Mouse (Mus musculus): ENCODE results near the gene Acvr1b. TPM values are rescaled to one million over a fixed set of nuclear protein-coding genes. Genes with fewer than 3 reads are reported as not detected.

The Acvr1b gene
- polyA plus RNA-seq, 1 experiment from 2014 or later, result 28.0 TPM

GRCm38 (mm10) chr15:101260387-101260786 lies 86.5 kb downstream of the Acvr1b start:
- H3K9me3 ChIP-seq (ENCODE audit: control insufficient read depth, low read length), result no peaks in the 10 kb centered on the region
- no peaks in the 10 kb centered on the region for H3K36me3 ChIP-seq (ENCODE audit: control insufficient read depth, insufficient read depth, low read length)
- H3K27ac ChIP-seq (ENCODE audit: low read depth, low read length), result no peak overlapping the region
- no peak overlapping the region for H3K4me2 ChIP-seq (ENCODE audit: low read depth, low read length)
- no peak overlapping the region for H3K4me3 ChIP-seq (ENCODE audit: low read depth, low read length)
- H3K4me1 ChIP-seq (ENCODE audit: control insufficient read depth, insufficient read depth, low read length), result no peaks in the 10 kb centered on the region
- WGBS, result 50% methylated on average over 10 of the region's 10 CpGs
- peaks cover under 1% of the 10 kb centered on the region; the same call in 1 of the 2 replicates for H3K27me3 ChIP-seq (ENCODE audit: control insufficient read depth, insufficient read depth, low read length)
- H3K9ac ChIP-seq (replicated peaks; ENCODE audit: low read depth, low read length), result no peak overlapping the region
- ATAC-seq (ENCODE audit: low read depth), result no peak

GRCm38 (mm10) chr15:101260874-101261622 lies 87.2 kb downstream of the Acvr1b start:
- Histone ChIP-seq H3K9me3 (ENCODE audit: control insufficient read depth, low read length) (no peaks in the 10 kb centered on the region), H3K27ac (ENCODE audit: low read depth, low read length) (no peak overlapping the region)
- no peak for ATAC-seq (ENCODE audit: low read depth)

GRCm38 (mm10) chr15:101262502-101262901 lies 88.6 kb downstream of the Acvr1b start:
- H3K4me3 ChIP-seq (ENCODE audit: low read depth, low read length), result no peak overlapping the region
- no peak overlapping the region for H3K27ac ChIP-seq (ENCODE audit: low read depth, low read length)
- H3K4me1 ChIP-seq (ENCODE audit: control insufficient read depth, insufficient read depth, low read length), result 0 out of 2 replicates have a peak, but pooled peaks cover 13% of the 10 kb centered on the region
- H3K27me3 ChIP-seq (ENCODE audit: control insufficient read depth, insufficient read depth, low read length), result peaks cover 16% of the 10 kb centered on the region
- H3K4me2 ChIP-seq (ENCODE audit: low read depth, low read length), result no peak overlapping the region
- no peak overlapping the region for H3K9ac ChIP-seq (replicated peaks; ENCODE audit: low read depth, low read length)
- no peaks in the 10 kb centered on the region for H3K9me3 ChIP-seq (ENCODE audit: control insufficient read depth, low read length)
- no peaks in the 10 kb centered on the region for H3K36me3 ChIP-seq (ENCODE audit: control insufficient read depth, insufficient read depth, low read length)
- 68% methylated on average over 5 of the region's 5 CpGs for WGBS
- no peak for ATAC-seq (ENCODE audit: low read depth)

More at GRCm38 (mm10) chr15:101260874-101261622, 87.2 kb downstream of the Acvr1b start:
- Histone ChIP-seq H3K4me1 (ENCODE audit: control insufficient read depth, insufficient read depth, low read length) (0 out of 2 replicates have a peak, but pooled peaks cover 5% of the 10 kb centered on the region), H3K4me2 (ENCODE audit: low read depth, low read length) (no peak overlapping the region), H3K27me3 (ENCODE audit: control insufficient read depth, insufficient read depth, low read length) (peaks cover 7% of the 10 kb centered on the region), H3K4me3 (ENCODE audit: low read depth, low read length) (no peak overlapping the region), H3K36me3 (ENCODE audit: control insufficient read depth, insufficient read depth, low read length) (no peaks in the 10 kb centered on the region), H3K9ac (replicated peaks; ENCODE audit: low read depth, low read length) (no peak overlapping the region)
- 79% methylated on average over 13 of the region's 13 CpGs for WGBS

Small RNA genes lying within 50 kb of the gene (microRNA-seq; reads per million reads assigned to microRNA genes)
- gene Mir6962, result not detected

Other genes with a start within 250 kb of the Acvr1b start
- not detected in 2 replicates for gene Gm47841, start 126.7 kb upstream of the Acvr1b start, polyA plus RNA-seq (2014; fragmentation: Nextera tagmentation; extraction: Ambion mirVana)
- gene Fignl2, start 95.5 kb upstream of the Acvr1b start, polyA plus RNA-seq (2014; fragmentation: Nextera tagmentation; extraction: Ambion mirVana), result 0.12 and 0.33 TPM in 2 replicates
- 0.18 TPM in 1 of 2 replicates, not detected in the other for gene Ankrd33, start 58.3 kb upstream of the Acvr1b start, polyA plus RNA-seq (2014; fragmentation: Nextera tagmentation; extraction: Ambion mirVana)
- 3.2 and 5.2 TPM in 2 replicates for gene Acvrl1, start 45.5 kb upstream of the Acvr1b start, polyA plus RNA-seq (2014; fragmentation: Nextera tagmentation; extraction: Ambion mirVana)
- 1.0 and 2.4 TPM in 2 replicates for gene Grasp, start 50.1 kb downstream of the Acvr1b start, polyA plus RNA-seq (2014; fragmentation: Nextera tagmentation; extraction: Ambion mirVana)
- gene Nr4a1, start 80.2 kb downstream of the Acvr1b start, polyA plus RNA-seq (2014; fragmentation: Nextera tagmentation; extraction: Ambion mirVana), result 4.8 and 5.3 TPM in 2 replicates
- 69.4 and 75.7 TPM in 2 replicates for gene Atg101, start 110.2 kb downstream of the Acvr1b start, polyA plus RNA-seq (2014; fragmentation: Nextera tagmentation; extraction: Ambion mirVana)
- 0.22 and 0.64 TPM in 2 replicates for gene 6030408B16Rik, start 119.1 kb downstream of the Acvr1b start, polyA plus RNA-seq (2014; fragmentation: Nextera tagmentation; extraction: Ambion mirVana)
- 0.08 and 0.28 TPM in 2 replicates for gene Krt80, start 196.1 kb downstream of the Acvr1b start, polyA plus RNA-seq (2014; fragmentation: Nextera tagmentation; extraction: Ambion mirVana)
- 0.10 and 0.33 TPM in 2 replicates for gene Krt7, start 237.0 kb downstream of the Acvr1b start, polyA plus RNA-seq (2014; fragmentation: Nextera tagmentation; extraction: Ambion mirVana)